Mouse (Mus musculus) hindbrain, embryonic 12.5 days (tissue): ENCODE results near the gene Gm10283. TPM values are rescaled to one million over a fixed set of nuclear protein-coding genes. Genes with fewer than 3 reads are reported as not detected.
"Not testable (repeated sequence)": the region's sequence is repeated elsewhere in the genome, so short reads cannot be mapped to it uniquely, and the experiment has no call there.

ENCODE experiments used
- ATAC-seq: fragments of 200-750 bp; cut with Nextera tagmentation; 2 replicates; pipeline ENCODE4 v1.8.0; 2017; ENCODE audit warnings: moderate TSS enrichment; ENCODE audit not compliant: low FRiP score
- H3K27ac ChIP-seq: fragments of 300-500 bp; sonication (generic); 2 replicates; pipeline ENCODE4 v1.5.1; 2016; ENCODE audit warnings: mild to moderate bottlenecking
- H3K27me3 ChIP-seq: fragments of 300-500 bp; sonication (generic); 2 replicates; pipeline ENCODE4 v1.6.1; 2016; ENCODE audit warnings: mild to moderate bottlenecking
- H3K36me3 ChIP-seq: fragments of 300-500 bp; sonication (generic); 2 replicates; pipeline ENCODE4 v1.6.1; 2016; ENCODE audit warnings: mild to moderate bottlenecking
- H3K4me1 ChIP-seq: fragments of 300-500 bp; sonication (generic); 2 replicates; pipeline ENCODE4 v1.6.1; 2016
- H3K4me2 ChIP-seq: fragments of 300-500 bp; sonication (generic); replicated peaks from 2 replicates; pipeline ENCODE4 v1.6.1; 2016; ENCODE audit warnings: mild to moderate bottlenecking
- H3K4me3 ChIP-seq: fragments of 300-500 bp; sonication (generic); 2 replicates; pipeline ENCODE4 v1.5.1; 2016; ENCODE audit warnings: mild to moderate bottlenecking
- H3K9ac ChIP-seq: fragments of 300-500 bp; sonication (generic); 2 replicates; pipeline ENCODE4 v1.6.1; 2016; ENCODE audit warnings: mild to moderate bottlenecking, moderate library complexity
- H3K9me3 ChIP-seq: fragments of 300-500 bp; sonication (generic); replicated peaks from 2 replicates; pipeline ENCODE4 v1.6.1; 2016; ENCODE audit warnings: mild to moderate bottlenecking
- WGBS: fragments of 180-500 bp; shearing (Covaris S2); methylation state at CpG from one replicate; pipeline ENCODE4 v1.1.7; 2016; 5-methylcytosine and 5-hydroxymethylcytosine counted together
- polyA plus RNA-seq: library from polyadenylated mRNA; unstranded; fragments of >200 nt; fragmentation: Nextera tagmentation; extraction: Ambion mirVana; gene quantifications from 2 replicates; pipeline ENCODE4 v1.2.1, GENCODE M21; 2016

Gene Gm10283
- not detected in 2 replicates for polyA plus RNA-seq

GRCm38 (mm10) chr8:60503098-60503497, at the start of gene Gm10283:
Gene Gm10283, minus strand, starts transcription at chr8:60503198.
- Histone ChIP-seq H3K4me1 (peaks cover 4% of the 10 kb centered on the region; the same call in 1 of the 2 replicates), H3K36me3 (no peaks in the 10 kb centered on the region), H3K27me3 (no peaks in the 10 kb centered on the region), H3K9ac (no peak within 1 kb of the TSS), H3K4me3 (no peak within 1 kb of the TSS), H3K27ac (no peak within 1 kb of the TSS), H3K9me3 (no peaks in the 10 kb centered on the region), H3K4me2 (no peak within 1 kb of the TSS)
- ATAC-seq, result no peak
- 66% methylated on average over 2 of the region's 2 CpGs for WGBS

GRCm38 (mm10) chr8:60534945-60535344, 31.9 kb upstream of the Gm10283 start:
- 45% methylated on average over 2 of the region's 2 CpGs for WGBS
- Histone ChIP-seq H3K4me1 (no peaks in the 10 kb centered on the region), H3K36me3 (no peaks in the 10 kb centered on the region), H3K4me2 (no peak overlapping the region), H3K4me3 (no peak overlapping the region), H3K27me3 (no peaks in the 10 kb centered on the region), H3K27ac (no peak overlapping the region), H3K9me3 (0 out of 2 replicates have a peak, but pooled peaks cover 6% of the 10 kb centered on the region), H3K9ac (no peak overlapping the region)
- no peak for ATAC-seq

- Histone ChIP-seq H3K4me1 (no peaks in the 10 kb centered on the region), H3K4me2 (no peak overlapping the region), H3K27ac (no peak overlapping the region), H3K9me3 (no peaks in the 10 kb centered on the region), H3K36me3 (no peaks in the 10 kb centered on the region), H3K4me3 (no peak overlapping the region), H3K27me3 (no peaks in the 10 kb centered on the region), H3K9ac (no peak overlapping the region)
- no peak for ATAC-seq
Observed at GRCm38 (mm10) chr8:60518286-60518685, 15.3 kb upstream of the Gm10283 start.

- Histone ChIP-seq H3K27ac (no peak within 1 kb of the TSS), H3K36me3 (no peaks in the 10 kb centered on the region), H3K9ac (peak within 1 kb of the TSS; percentile 68), H3K4me3 (peak within 1 kb of the TSS; percentile 54), H3K27me3 (no peaks in the 10 kb centered on the region), H3K4me1 (peaks cover 4% of the 10 kb centered on the region; the same call in 1 of the 2 replicates), H3K4me2 (peak within 1 kb of the TSS; percentile 91), H3K9me3 (no peaks in the 10 kb centered on the region)
- ATAC-seq, result peak; percentile 99
- WGBS, result under 1% methylated on average over 25 of the region's 25 CpGs
Observed at GRCm38 (mm10) chr8:60505653-60506521, 2.9 kb upstream of the Gm10283 start, which contains the start of gene Aadat. Gene Aadat, plus strand, starts transcription at chr8:60505932.

- not testable (repeated sequence) for H3K27ac ChIP-seq, ATAC-seq, H3K36me3 ChIP-seq, H3K9ac ChIP-seq, H3K4me3 ChIP-seq, H3K27me3 ChIP-seq, H3K9me3 ChIP-seq, H3K4me2 ChIP-seq, H3K4me1 ChIP-seq
- WGBS, result 88% methylated on average over 2 of the region's 2 CpGs
Observed at GRCm38 (mm10) chr8:60495046-60495445, 8.0 kb downstream of the Gm10283 start.

- H3K9me3 ChIP-seq, result no peaks in the 10 kb centered on the region
- 94% methylated on average over 11 of the region's 11 CpGs for WGBS
Observed at GRCm38 (mm10) chr8:60494606-60495005, 8.4 kb downstream of the Gm10283 start.

GRCm38 (mm10) chr8:60492471-60492870, 10.5 kb downstream of the Gm10283 start:
- no peak overlapping the region for H3K9ac ChIP-seq
- no peak overlapping the region for H3K4me2 ChIP-seq
- no peaks in the 10 kb centered on the region for H3K9me3 ChIP-seq
- no peak overlapping the region for H3K4me3 ChIP-seq
- WGBS, result 76% methylated on average over 3 of the region's 3 CpGs
- no peaks in the 10 kb centered on the region for H3K27me3 ChIP-seq
- H3K4me1 ChIP-seq, result no peaks in the 10 kb centered on the region
- no peak overlapping the region for H3K27ac ChIP-seq
- no peak for ATAC-seq
- no peaks in the 10 kb centered on the region for H3K36me3 ChIP-seq

More at GRCm38 (mm10) chr8:60494606-60495005, 8.4 kb downstream of the Gm10283 start:
- Histone ChIP-seq H3K4me2 (no peak overlapping the region), H3K27ac (no peak overlapping the region), H3K4me1 (no peaks in the 10 kb centered on the region), H3K27me3 (no peaks in the 10 kb centered on the region), H3K36me3 (no peaks in the 10 kb centered on the region), H3K9ac (no peak overlapping the region), H3K4me3 (no peak overlapping the region)
- ATAC-seq, result no peak

GRCm38 (mm10) chr8:60491871-60492270, 11.1 kb downstream of the Gm10283 start:
- Histone ChIP-seq H3K4me2 (no peak overlapping the region), H3K4me1 (no peaks in the 10 kb centered on the region), H3K27ac (no peak overlapping the region), H3K9me3 (no peaks in the 10 kb centered on the region), H3K9ac (no peak overlapping the region), H3K27me3 (no peaks in the 10 kb centered on the region), H3K4me3 (no peak overlapping the region), H3K36me3 (no peaks in the 10 kb centered on the region)
- 93% methylated on average over 2 of the region's 2 CpGs for WGBS
- ATAC-seq, result no peak

- H3K9ac ChIP-seq, result no peak overlapping the region
Observed at GRCm38 (mm10) chr8:60490147-60490546, 12.9 kb downstream of the Gm10283 start.

GRCm38 (mm10) chr8:60466686-60467335, 36.2 kb downstream of the Gm10283 start:
- Histone ChIP-seq H3K4me2 (0 out of 2 replicates have a peak overlapping the region, but pooled peaks have one; percentile 13), H3K36me3 (no peaks in the 10 kb centered on the region), H3K4me3 (no peak overlapping the region), H3K9ac (no peak overlapping the region), H3K4me1 (no peaks in the 10 kb centered on the region), H3K9me3 (no peaks in the 10 kb centered on the region), H3K27me3 (no peaks in the 10 kb centered on the region), H3K27ac (no peak overlapping the region)
- ATAC-seq, result peak; percentile 77
- 37% methylated on average over 15 of the region's 15 CpGs for WGBS

More at GRCm38 (mm10) chr8:60490147-60490546, 12.9 kb downstream of the Gm10283 start:
- Histone ChIP-seq H3K4me3 (no peak overlapping the region), H3K4me1 (no peaks in the 10 kb centered on the region), H3K4me2 (no peak overlapping the region), H3K36me3 (no peaks in the 10 kb centered on the region), H3K27me3 (no peaks in the 10 kb centered on the region), H3K9me3 (no peaks in the 10 kb centered on the region), H3K27ac (no peak overlapping the region)
- 82% methylated on average over 2 of the region's 2 CpGs for WGBS
- ATAC-seq, result no peak

- Histone ChIP-seq H3K9me3 (no peaks in the 10 kb centered on the region), H3K4me2 (no peak overlapping the region), H3K36me3 (no peaks in the 10 kb centered on the region), H3K4me1 (no peaks in the 10 kb centered on the region), H3K9ac (no peak overlapping the region), H3K27ac (no peak overlapping the region), H3K4me3 (no peak overlapping the region), H3K27me3 (no peaks in the 10 kb centered on the region)
- 87% methylated on average over 2 of the region's 2 CpGs for WGBS
- ATAC-seq, result no peak
Observed at GRCm38 (mm10) chr8:60449296-60449695, 53.7 kb downstream of the Gm10283 start.

GRCm38 (mm10) chr8:60444989-60445388, 58.0 kb downstream of the Gm10283 start:
- Histone ChIP-seq H3K36me3 (no peaks in the 10 kb centered on the region), H3K4me2 (no peak overlapping the region), H3K4me1 (no peaks in the 10 kb centered on the region), H3K4me3 (no peak overlapping the region), H3K27ac (no peak overlapping the region), H3K27me3 (no peaks in the 10 kb centered on the region), H3K9ac (no peak overlapping the region), H3K9me3 (no peaks in the 10 kb centered on the region)
- ATAC-seq, result 0 out of 2 replicates have a peak, but pooled peaks have one; percentile 16
- WGBS, result 74% methylated on average over 6 of the region's 6 CpGs
